Mouse (Mus musculus) embryonic stem cell, embryonic (primary cell): ENCODE data around the gene Kcnt2.

Experiments used
- CTCF ChIA-PET, 4 experiments: fragments of 300-600 bp in 2 of 4; fragments of 350-600 bp in 2 of 4; sonication (Branson Sonifier 250); formaldehyde crosslinking; loops; one replicate each; lab custom pipeline; 2022; ENCODE audit warnings: inconsistent platforms in 2 of 4; lab: Charles Lee
- POLR2A ChIA-PET, 4 experiments: fragments of 300-600 bp in 2 of 4; fragments of 350-600 bp in 2 of 4; sonication (Branson Sonifier 250); formaldehyde crosslinking; loops; one replicate each; lab custom pipeline; 2022; ENCODE audit warnings: antibody characterized with exemption in 4 of 4, inconsistent platforms in 1 of 4; lab: Charles Lee

Kcnt2 gene

DNA sequence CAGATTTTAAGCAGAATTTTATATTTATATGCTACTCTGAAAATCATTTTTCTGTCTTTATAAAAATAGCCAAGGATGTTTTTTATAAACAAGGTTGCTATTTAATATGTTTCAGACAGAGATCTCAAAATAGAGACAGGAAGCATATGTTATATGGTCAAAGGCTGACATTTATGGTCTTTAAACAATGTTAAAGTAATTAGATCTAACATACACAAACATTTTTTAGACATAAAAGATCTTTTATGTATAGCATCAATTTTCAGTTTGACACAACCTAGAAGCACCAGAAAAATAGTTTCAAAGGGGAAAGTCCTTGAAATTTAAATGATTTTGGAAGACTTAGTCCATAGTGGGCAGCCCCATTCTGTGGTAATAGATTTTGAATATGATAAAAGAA, 379.0 kb downstream of the Kcnt2 start:
- CTCF ChIA-PET, result no interaction called here

DNA sequence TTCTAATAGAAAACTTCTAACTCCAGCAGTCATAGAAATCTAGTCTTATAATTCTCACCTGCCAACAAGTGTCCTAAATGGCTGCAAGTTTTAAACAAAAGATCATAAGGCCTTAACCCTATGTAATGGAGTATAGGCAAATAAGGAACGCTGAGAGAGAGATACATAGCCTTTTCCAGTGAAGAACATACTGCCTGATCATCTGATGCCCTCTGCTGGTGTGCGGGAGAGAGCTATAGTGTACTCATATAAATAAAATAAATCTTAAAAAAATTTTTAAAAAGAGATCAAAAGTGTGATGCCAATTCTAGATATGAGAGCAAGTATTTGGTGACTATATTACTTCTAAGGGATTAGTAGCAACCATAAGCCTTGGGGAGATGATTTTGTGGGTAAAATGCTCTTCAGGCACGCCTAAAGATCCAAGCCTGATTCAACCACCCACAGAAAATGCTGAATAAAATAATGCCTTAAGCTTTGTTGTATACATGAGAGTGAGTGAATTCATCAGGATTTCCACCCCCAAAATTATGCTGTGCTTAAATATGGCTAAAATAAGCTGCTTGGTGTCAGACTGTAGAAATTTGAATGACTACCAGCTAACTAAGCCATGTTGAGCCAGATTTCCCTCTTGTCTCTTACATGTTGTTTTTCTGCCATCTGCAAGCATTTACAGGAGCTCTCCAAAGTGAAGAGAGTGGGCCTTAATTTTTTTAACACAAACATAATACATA, 413.8 kb downstream of the Kcnt2 start:
- CTCF ChIA-PET, result interaction anchor here in 3 of 4 experiments (0.5 to 1.4 kb wide), 3 partner anchors 111 to 489 kb away, joined by 3 to 5 read pairs (median 3); no protein-coding TSS in a partner anchor
- POLR2A ChIA-PET, result no interaction called here

More for the DNA sequence above, 379.0 kb downstream of the Kcnt2 start:
- POLR2A ChIA-PET, result no interaction called here

DNA sequence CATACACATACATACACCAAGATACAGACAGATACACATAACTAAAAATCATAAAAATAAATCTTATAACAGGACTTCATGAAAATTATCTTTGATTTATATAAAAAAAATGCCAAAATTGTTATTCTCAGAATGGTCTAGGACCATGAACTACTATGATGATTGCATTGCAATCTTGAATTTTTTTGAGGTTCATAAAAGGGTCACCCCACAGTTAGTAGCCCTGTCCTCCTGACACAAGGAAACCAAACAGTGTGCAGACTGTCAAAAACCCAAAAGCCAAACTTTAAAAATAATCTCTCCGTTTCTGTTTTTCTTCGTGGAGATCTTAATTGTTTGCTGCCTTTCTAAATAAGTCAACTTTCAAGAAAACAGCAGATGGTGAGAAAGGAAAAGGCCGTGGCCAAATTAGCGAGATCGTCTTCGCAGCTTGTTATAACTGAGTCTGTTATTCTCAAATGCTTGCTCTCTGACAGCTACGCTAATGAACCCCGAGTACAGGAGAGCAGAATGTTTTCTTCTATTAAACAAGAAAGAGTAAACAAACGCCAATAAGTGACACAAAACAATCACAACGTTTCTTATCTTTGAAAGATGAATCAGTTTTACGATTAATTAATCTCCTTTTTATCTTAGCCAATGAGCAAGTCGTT, 414.9 kb downstream of the Kcnt2 start:
- CTCF ChIA-PET, result interaction anchor here in 3 of 4 experiments (0.6 to 1.5 kb wide), 6 partner anchors 10 to 490 kb away, joined by 3 to 4 read pairs (median 3); no protein-coding TSS in a partner anchor
- POLR2A ChIA-PET, result no interaction called here

- ChIA-PET POLR2A (no interaction called here), CTCF (interaction anchor here (0.5 to 1.5 kb wide), 11 partner anchors 11 to 910 kb away, joined by 3 to 4 read pairs (median 3); no protein-coding TSS in a partner anchor)
These were observed 415.4 kb downstream of the Kcnt2 start for GRCm38 (mm10) chr1:140661404-140661787.
